Mouse (Mus musculus) limb, embryonic 13.5 days (tissue): ENCODE results near the gene Gm20388. TPM values are rescaled to one million over a fixed set of nuclear protein-coding genes. Genes with fewer than 3 reads are reported as not detected.
A peak's percentile ranks its signal among the peaks of the same experiment; 100 is the strongest.

Experiments
- ATAC-seq: fragments of 200-750 bp; cut with Nextera tagmentation; 2 replicates; pipeline ENCODE4 v1.8.0; 2017; ENCODE audit warnings: low read depth, moderate number of reproducible peaks, moderate TSS enrichment; ENCODE audit not compliant: low FRiP score
- H3K27ac ChIP-seq: fragments of 300-500 bp; sonication (generic); 2 replicates; pipeline ENCODE4 v1.5.1; 2015; ENCODE audit warnings: inconsistent platforms, mild to moderate bottlenecking, moderate library complexity
- H3K27me3 ChIP-seq: fragments of 300-500 bp; sonication (generic); 2 replicates; pipeline ENCODE4 v1.6.1; 2015; ENCODE audit warnings: mild to moderate bottlenecking, inconsistent platforms
- H3K36me3 ChIP-seq: fragments of 300-500 bp; sonication (generic); 2 replicates; pipeline ENCODE4 v1.6.1; 2015; ENCODE audit warnings: inconsistent platforms, mild to moderate bottlenecking, moderate library complexity
- H3K4me1 ChIP-seq: fragments of 300-500 bp; sonication (generic); 2 replicates; pipeline ENCODE4 v1.6.1; 2015; ENCODE audit warnings: inconsistent platforms
- H3K4me2 ChIP-seq: fragments of 300-500 bp; sonication (generic); replicated peaks from 2 replicates; pipeline ENCODE4 v1.6.1; 2015; ENCODE audit warnings: inconsistent platforms, mild to moderate bottlenecking, moderate library complexity
- H3K4me3 ChIP-seq: fragments of 300-500 bp; sonication (generic); 2 replicates; pipeline ENCODE4 v1.5.1; 2015; ENCODE audit warnings: moderate library complexity, mild to moderate bottlenecking, inconsistent platforms
- H3K9ac ChIP-seq: fragments of 300-500 bp; sonication (generic); 2 replicates; pipeline ENCODE4 v1.6.1; 2015; ENCODE audit warnings: mild to moderate bottlenecking, inconsistent platforms
- H3K9me3 ChIP-seq: fragments of 300-500 bp; sonication (generic); 2 replicates; pipeline ENCODE4 v1.6.1; 2016; ENCODE audit warnings: inconsistent platforms
- WGBS: fragments of 180-500 bp; shearing (Covaris S2); methylation state at CpG from one replicate; pipeline ENCODE4 v1.1.7; 2015; 5-methylcytosine and 5-hydroxymethylcytosine counted together
- polyA plus RNA-seq: library from polyadenylated mRNA; unstranded; fragments of >200 nt; fragmentation: Nextera tagmentation; extraction: Ambion mirVana; gene quantifications from 2 replicates; pipeline ENCODE4 v1.2.1, GENCODE M21; 2015

Gm20388 gene
- polyA plus RNA-seq, 1 experiment from 2014 or later: 7.1 TPM

- peaks cover 9% of the 10 kb centered on the region for H3K4me1 ChIP-seq
- H3K27me3 ChIP-seq: peaks cover 93% of the 10 kb centered on the region
- no peak overlapping the region for H3K4me3 ChIP-seq
- ATAC-seq: no peak
- H3K9me3 ChIP-seq: no peaks in the 10 kb centered on the region
- no peak overlapping the region for H3K9ac ChIP-seq
- H3K4me2 ChIP-seq: no peak overlapping the region
- no peak overlapping the region for H3K27ac ChIP-seq
- no peaks in the 10 kb centered on the region for H3K36me3 ChIP-seq
- 67% methylated on average over 6 of the region's 6 CpGs for WGBS
Observed at GRCm38 (mm10) chr8:120968308-120968707, 1057.7 kb downstream of the Gm20388 start.

- no peaks in the 10 kb centered on the region for H3K9me3 ChIP-seq
- WGBS: 23% methylated on average over 5 of the region's 5 CpGs
- H3K9ac ChIP-seq: no peak overlapping the region
- no peaks in the 10 kb centered on the region for H3K36me3 ChIP-seq
- H3K27ac ChIP-seq: no peak overlapping the region
- no peak overlapping the region for H3K4me2 ChIP-seq
- H3K4me3 ChIP-seq: no peak overlapping the region
- H3K27me3 ChIP-seq: peaks cover 95% of the 10 kb centered on the region
- peaks cover 9% of the 10 kb centered on the region for H3K4me1 ChIP-seq
- no peak for ATAC-seq
Observed at GRCm38 (mm10) chr8:120970346-120970745, 1059.7 kb downstream of the Gm20388 start.

DNA sequence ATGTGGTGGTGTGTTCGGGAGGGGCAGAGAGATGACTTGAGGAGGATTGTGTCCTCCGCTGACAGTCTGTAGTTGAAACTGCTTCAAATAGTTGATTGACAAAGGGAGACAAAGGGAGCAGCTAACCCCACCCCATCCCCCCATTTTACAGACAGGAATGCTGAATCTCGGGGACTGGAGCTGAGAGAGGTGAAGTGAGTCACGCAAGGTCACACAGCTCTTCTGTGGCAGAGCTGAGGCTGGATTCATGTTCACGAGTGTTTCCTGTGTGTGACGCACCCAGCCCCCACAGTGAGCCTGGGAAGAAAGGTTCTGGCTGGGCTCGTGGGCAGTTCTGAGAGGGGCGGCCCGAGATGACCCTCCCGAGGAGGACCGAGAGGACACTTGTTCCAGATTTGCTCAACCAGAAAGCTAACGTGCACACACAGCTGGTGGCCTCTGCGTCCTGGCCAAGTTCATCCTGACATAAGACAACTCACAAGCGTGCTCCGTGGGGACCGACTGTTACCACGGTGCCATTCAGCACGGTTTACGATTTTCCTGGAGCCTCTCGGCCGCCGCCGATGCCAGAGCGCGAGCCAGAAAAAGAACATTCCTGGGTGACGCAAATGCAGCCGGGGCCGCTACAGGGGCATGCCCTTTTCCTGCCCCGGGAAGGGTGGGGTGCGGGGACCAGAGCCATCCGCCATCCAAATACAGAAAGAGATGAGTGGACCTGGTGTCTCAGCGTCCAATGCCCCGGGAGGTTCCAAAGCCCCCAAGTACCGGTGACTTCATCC is 1061.2 kb downstream of the Gm20388 start:
- peak overlapping the region; percentile 50 for H3K9ac ChIP-seq
- no peaks in the 10 kb centered on the region for H3K9me3 ChIP-seq
- H3K27me3 ChIP-seq: peaks cover 88% of the 10 kb centered on the region
- no peak overlapping the region for H3K27ac ChIP-seq
- peak overlapping the region; percentile 65 for H3K4me2 ChIP-seq
- no peaks in the 10 kb centered on the region for H3K36me3 ChIP-seq
- 20% methylated on average over 34 of the region's 34 CpGs for WGBS
- ATAC-seq: no peak
- peak overlapping the region; percentile 36 for H3K4me3 ChIP-seq
- H3K4me1 ChIP-seq: peaks cover 9% of the 10 kb centered on the region

DNA sequence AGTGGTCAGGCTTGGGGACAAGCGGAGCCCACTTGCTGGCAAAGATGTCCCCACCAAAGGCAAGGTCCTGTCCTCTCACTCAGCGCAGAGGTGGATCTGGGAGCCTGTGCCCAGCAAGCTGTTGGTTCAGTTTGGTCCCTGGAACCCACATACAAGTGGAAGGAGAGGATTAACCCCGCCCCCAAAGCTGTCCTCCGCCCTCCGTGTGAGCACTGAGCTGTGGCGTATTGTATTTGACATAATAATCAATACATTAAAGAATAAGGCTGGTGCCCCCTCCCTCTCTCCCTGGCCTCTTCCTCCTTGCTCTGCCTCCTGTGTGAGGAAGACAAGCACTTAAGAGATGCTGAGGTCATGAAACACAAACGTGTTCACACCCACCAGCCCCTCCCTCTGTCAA is 1062.4 kb downstream of the Gm20388 start:
- Histone ChIP-seq H3K4me1 (peaks cover 9% of the 10 kb centered on the region), H3K9ac (no peak overlapping the region), H3K36me3 (no peaks in the 10 kb centered on the region), H3K4me2 (0 out of 2 replicates have a peak overlapping the region, but pooled peaks have one; percentile 65), H3K9me3 (no peaks in the 10 kb centered on the region), H3K27me3 (peaks cover 84% of the 10 kb centered on the region), H3K27ac (no peak overlapping the region), H3K4me3 (no peak overlapping the region)
- 25% methylated on average over 7 of the region's 7 CpGs for WGBS
- no peak for ATAC-seq

GRCm38 (mm10) chr8:120977131-120977530 is 1066.5 kb downstream of the Gm20388 start:
- Histone ChIP-seq H3K4me2 (no peak overlapping the region), H3K4me3 (no peak overlapping the region), H3K9ac (no peak overlapping the region), H3K27ac (no peak overlapping the region), H3K36me3 (no peaks in the 10 kb centered on the region), H3K27me3 (peaks cover 64% of the 10 kb centered on the region), H3K4me1 (peaks cover 14% of the 10 kb centered on the region), H3K9me3 (no peaks in the 10 kb centered on the region)
- ATAC-seq: no peak
- 56% methylated on average over 13 of the region's 13 CpGs for whole genome bisulfite sequencing

GRCm38 (mm10) chr8:120979210-120979609 is 1068.6 kb downstream of the Gm20388 start:
- ATAC-seq: no peak
- Histone ChIP-seq H3K27ac (no peak overlapping the region), H3K27me3 (peaks cover 45% of the 10 kb centered on the region), H3K9ac (no peak overlapping the region), H3K4me3 (no peak overlapping the region), H3K4me1 (peaks cover 10% of the 10 kb centered on the region), H3K9me3 (no peaks in the 10 kb centered on the region), H3K36me3 (no peaks in the 10 kb centered on the region), H3K4me2 (no peak overlapping the region)
- WGBS: 72% methylated on average over 9 of the region's 9 CpGs

DNA sequence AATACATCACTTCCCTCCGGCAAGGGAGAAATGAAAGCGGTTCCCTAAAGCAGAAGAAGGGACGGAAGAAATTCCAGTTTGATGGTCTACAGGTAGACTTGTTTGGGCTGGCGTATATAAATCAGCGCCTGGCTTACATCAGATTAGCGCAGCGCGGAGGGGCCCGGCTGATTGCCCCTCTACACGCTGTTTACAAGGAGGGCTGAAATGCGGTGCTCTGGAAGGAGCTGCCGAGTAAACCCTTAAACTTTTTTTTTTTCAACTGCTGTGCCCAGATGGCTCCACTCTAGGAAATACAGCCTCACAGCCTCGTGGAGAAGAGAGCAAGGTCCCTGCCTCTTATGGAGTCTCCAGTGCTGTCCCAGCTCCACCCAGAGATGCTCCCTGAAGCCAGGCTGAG is 1070.3 kb downstream of the Gm20388 start:
- peak overlapping the region; percentile 55 for H3K4me2 ChIP-seq
- ATAC-seq: no peak
- H3K4me1 ChIP-seq: peaks cover 10% of the 10 kb centered on the region
- 9% methylated on average over 13 of the region's 13 CpGs for WGBS
- H3K27me3 ChIP-seq: peaks cover 38% of the 10 kb centered on the region
- no peak overlapping the region for H3K9ac ChIP-seq
- no peaks in the 10 kb centered on the region for H3K9me3 ChIP-seq
- peak overlapping the region; percentile 26 for H3K4me3 ChIP-seq
- no peaks in the 10 kb centered on the region for H3K36me3 ChIP-seq
- no peak overlapping the region for H3K27ac ChIP-seq

- no peak overlapping the region for H3K27ac ChIP-seq
- H3K4me1 ChIP-seq: peaks cover 10% of the 10 kb centered on the region
- no peak overlapping the region for H3K9ac ChIP-seq
- ATAC-seq: no peak
- no peaks in the 10 kb centered on the region for H3K9me3 ChIP-seq
- H3K27me3 ChIP-seq: peaks cover 38% of the 10 kb centered on the region
- H3K36me3 ChIP-seq: no peaks in the 10 kb centered on the region
- 48% methylated on average over 8 of the region's 8 CpGs for WGBS
- H3K4me3 ChIP-seq: no peak overlapping the region
- no peak overlapping the region for H3K4me2 ChIP-seq
Observed at GRCm38 (mm10) chr8:120984888-120985287, 1074.2 kb downstream of the Gm20388 start.

- no peak overlapping the region for H3K4me3 ChIP-seq
- H3K27me3 ChIP-seq: peaks cover 37% of the 10 kb centered on the region
- 83% methylated on average over 7 of the region's 7 CpGs for WGBS
- no peak overlapping the region for H3K27ac ChIP-seq
- H3K9ac ChIP-seq: no peak overlapping the region
- H3K36me3 ChIP-seq: no peaks in the 10 kb centered on the region
- H3K4me1 ChIP-seq: peaks cover 5% of the 10 kb centered on the region
- H3K4me2 ChIP-seq: no peak overlapping the region
- no peak for ATAC-seq
- no peaks in the 10 kb centered on the region for H3K9me3 ChIP-seq
Observed at GRCm38 (mm10) chr8:120986022-120986421, 1075.4 kb downstream of the Gm20388 start.

DNA sequence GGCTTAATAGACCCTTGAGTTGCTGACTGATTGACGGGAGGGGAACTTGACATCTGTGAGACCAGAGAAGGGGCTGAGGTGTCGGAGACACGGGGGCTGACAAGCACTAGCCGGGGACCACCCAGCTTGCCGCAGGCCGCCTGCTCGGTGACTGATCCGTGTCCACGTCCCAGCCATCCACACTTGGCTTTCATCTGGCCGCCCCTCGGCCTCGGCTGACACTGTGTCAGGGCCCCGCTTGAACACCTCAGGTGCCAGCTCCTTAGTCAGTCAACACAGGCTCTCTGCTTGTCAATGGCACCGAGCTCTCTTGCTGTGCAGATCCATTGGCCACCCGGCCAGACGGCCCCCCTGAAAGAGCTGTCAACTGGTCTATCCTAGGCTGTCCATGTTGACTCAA is 1083.1 kb downstream of the Gm20388 start:
- H3K9me3 ChIP-seq: no peaks in the 10 kb centered on the region
- no peak overlapping the region for H3K9ac ChIP-seq
- H3K4me1 ChIP-seq: peaks cover 11% of the 10 kb centered on the region
- no peak for ATAC-seq
- no peaks in the 10 kb centered on the region for H3K36me3 ChIP-seq
- H3K27ac ChIP-seq: no peak overlapping the region
- no peak overlapping the region for H3K4me3 ChIP-seq
- WGBS: 32% methylated on average over 16 of the region's 16 CpGs
- H3K27me3 ChIP-seq: peaks cover 73% of the 10 kb centered on the region
- H3K4me2 ChIP-seq: no peak overlapping the region

- Histone ChIP-seq H3K27me3 (peaks cover 77% of the 10 kb centered on the region), H3K4me2 (no peak overlapping the region), H3K4me3 (no peak overlapping the region), H3K9me3 (no peaks in the 10 kb centered on the region), H3K27ac (no peak overlapping the region), H3K4me1 (peaks cover 11% of the 10 kb centered on the region), H3K36me3 (no peaks in the 10 kb centered on the region), H3K9ac (no peak overlapping the region)
- 81% methylated on average over 9 of the region's 9 CpGs for WGBS
- ATAC-seq: no peak
Observed at GRCm38 (mm10) chr8:120995424-120995823, 1084.8 kb downstream of the Gm20388 start.

DNA sequence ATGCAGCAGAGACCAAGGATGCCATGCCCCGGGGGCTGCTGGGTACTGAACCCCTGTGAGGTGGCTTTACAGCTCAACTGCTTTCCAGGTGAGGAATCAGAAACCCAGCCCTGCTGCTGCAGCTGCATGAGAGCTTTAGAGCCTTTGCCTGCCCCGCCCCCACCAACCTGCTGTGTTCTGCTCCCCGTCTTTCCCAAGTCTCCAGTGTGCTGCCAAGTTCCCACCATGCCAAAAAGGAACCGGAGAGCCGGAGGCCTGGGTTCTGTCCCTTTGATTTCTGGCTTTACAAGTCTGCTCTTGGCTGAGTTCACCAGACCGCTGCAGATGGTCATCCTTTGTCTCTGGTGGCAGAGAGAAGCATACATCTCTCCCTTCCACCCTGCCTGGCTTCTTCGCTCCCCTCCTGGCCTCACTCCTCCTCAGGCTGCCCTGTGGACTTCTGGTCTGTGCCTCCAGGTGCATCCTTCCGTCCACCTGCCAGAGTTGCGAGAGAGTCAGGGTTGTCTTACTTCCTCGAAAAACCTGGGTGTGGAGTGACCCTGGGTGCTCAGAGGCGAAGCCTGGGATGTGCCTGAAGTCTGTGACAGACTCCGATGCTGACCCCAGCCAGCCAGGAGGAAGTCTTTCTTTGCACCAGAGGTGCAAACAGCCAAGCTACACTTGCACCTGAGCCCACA is 1086.4 kb downstream of the Gm20388 start:
- Histone ChIP-seq H3K4me3 (no peak overlapping the region), H3K4me1 (peaks cover 7% of the 10 kb centered on the region), H3K4me2 (no peak overlapping the region), H3K27ac (no peak overlapping the region), H3K9me3 (no peaks in the 10 kb centered on the region), H3K27me3 (peaks cover 83% of the 10 kb centered on the region), H3K9ac (0 out of 2 replicates have a peak overlapping the region, but pooled peaks have one; percentile 25), H3K36me3 (no peaks in the 10 kb centered on the region)
- no peak for ATAC-seq
- WGBS: 57% methylated on average over 12 of the region's 12 CpGs
